Mouse (Mus musculus) cerebellum, adult 2 months (tissue): ENCODE data around the gene Scn4b. TPM values are rescaled to one million over a fixed set of nuclear protein-coding genes. Genes with fewer than 3 reads are reported as not detected.

Source experiments
- DNase-seq, 2 experiments: peaks; one replicate each; pipeline ENCODE4 v3.0.0; 2021
- H3K27ac ChIP-seq: fragments of 200-500 bp; 2 replicates; pipeline ENCODE4 v1.5.1; 2012; ENCODE audit warnings: low read length, control low read depth, inconsistent platforms; ENCODE audit not compliant: insufficient read depth
- H3K27me3 ChIP-seq: fragments of 200-500 bp; 2 replicates; pipeline ENCODE4 v1.6.1; 2012; ENCODE audit warnings: inconsistent platforms, mild to moderate bottlenecking, low read length, moderate library complexity; ENCODE audit not compliant: control insufficient read depth, insufficient read depth
- H3K4me1 ChIP-seq: fragments of 200-500 bp; 2 replicates; pipeline ENCODE4 v1.6.1; 2011; ENCODE audit warnings: low read length; ENCODE audit not compliant: control insufficient read depth, insufficient read depth
- H3K4me3 ChIP-seq: fragments of 200-500 bp; replicated peaks from 2 replicates; pipeline ENCODE3; 2011; ENCODE audit warnings: mild to moderate bottlenecking, low read depth, low read length, control low read depth; ENCODE audit not compliant: insufficient read depth
- CTCF ChIP-seq: fragments of 200-500 bp; IDR thresholded peaks from 2 replicates; pipeline ENCODE4 v1.5.1; 2011; ENCODE audit warnings: low read depth, mild to moderate bottlenecking, control low read depth, low read length, moderate library complexity, borderline replicate concordance; ENCODE audit not compliant: insufficient read depth
- POLR2A ChIP-seq: fragments of 200-500 bp; IDR thresholded peaks from 2 replicates; pipeline ENCODE4 v1.6.1; 2011; ENCODE audit warnings: low read length, control low read depth, borderline replicate concordance; ENCODE audit not compliant: insufficient read depth
- WGBS: fragments of 180-500 bp; shearing (Covaris S2); methylation state at CpG from one replicate; pipeline ENCODE4 v1.1.7; 2018; 5-methylcytosine and 5-hydroxymethylcytosine counted together
- polyA plus RNA-seq: library from polyadenylated mRNA; depleted of rRNA; stranded (reverse); fragments of >200 nt; gene quantifications from 2 replicates; pipeline ENCODE4 v1.2.3, GENCODE M21; 2012

The Scn4b gene
- polyA plus RNA-seq, 1 experiment: 109 TPM

DNA sequence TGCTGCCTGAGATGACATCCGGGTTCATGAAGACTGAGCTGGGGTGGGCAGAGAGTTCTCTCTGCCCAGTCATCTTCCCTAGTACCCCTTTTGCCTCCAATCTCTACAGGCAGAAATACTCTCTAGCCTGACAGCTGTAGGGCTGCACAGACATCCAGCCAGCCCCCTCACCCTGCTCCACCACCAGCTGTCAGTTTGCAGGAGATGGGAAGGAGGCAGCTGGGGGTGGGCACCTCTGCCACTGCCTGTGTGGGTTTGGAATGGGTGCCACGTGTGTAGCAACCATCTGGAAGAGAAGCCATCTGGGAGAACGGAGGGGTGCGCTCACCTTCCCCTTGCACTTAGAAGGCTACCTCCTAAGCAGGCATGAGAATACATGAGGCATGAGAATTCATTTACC, 47.1 kb downstream of the Scn4b start:
- H3K27me3 ChIP-seq: no peaks in the 10 kb centered on the region

GRCm38 (mm10) chr9:45188570-45189563, 50.7 kb downstream of the Scn4b start:
- H3K4me1 ChIP-seq: no peaks in the 10 kb centered on the region; the same call in 1 of the 2 replicates
- H3K4me3 ChIP-seq: no peak overlapping the region
- no peak for DNase-seq
- H3K27me3 ChIP-seq: no peaks in the 10 kb centered on the region
- no peak overlapping the region for H3K27ac ChIP-seq
- 85% methylated on average over 10 of the region's 10 CpGs for WGBS
- TF ChIP-seq POLR2A: no peak
- TF ChIP-seq CTCF: no peak

More for the DNA sequence above, 47.1 kb downstream of the Scn4b start:
- TF ChIP-seq CTCF (no peak), POLR2A (no peak)
- no peak for DNase-seq
- Histone ChIP-seq H3K4me1 (peaks cover 6% of the 10 kb centered on the region; the same call in 1 of the 2 replicates), H3K4me3 (no peak overlapping the region), H3K27ac (no peak overlapping the region)
- 56% methylated on average over 4 of the region's 4 CpGs for WGBS

DNA sequence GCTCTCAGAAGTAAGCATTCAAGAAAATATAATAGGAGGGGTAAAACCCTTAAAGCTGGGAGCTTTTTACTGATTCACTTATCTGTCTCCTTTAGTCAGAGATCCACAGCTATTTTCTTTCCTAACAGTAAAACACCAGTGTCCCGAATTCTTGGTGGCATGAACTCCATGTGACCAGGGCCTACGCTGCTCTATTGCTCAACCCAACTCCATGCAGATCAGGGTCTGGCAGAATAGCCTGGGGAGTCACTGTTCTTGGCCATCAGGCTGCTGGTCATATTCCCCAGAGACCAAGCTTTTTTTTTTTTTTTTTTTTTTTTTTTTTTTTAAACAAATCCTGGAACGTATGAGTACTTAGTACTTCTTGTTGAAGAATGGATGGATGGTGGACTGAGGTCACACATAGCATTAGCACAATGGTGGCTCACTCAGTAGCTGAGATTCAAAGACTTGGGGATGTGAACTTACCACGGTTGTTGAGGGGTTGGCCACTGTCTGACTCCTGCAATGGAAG, 51.5 kb downstream of the Scn4b start:
- no peak overlapping the region for H3K4me3 ChIP-seq
- H3K4me1 ChIP-seq: no peaks in the 10 kb centered on the region
- 89% methylated on average over 4 of the region's 4 CpGs for WGBS
- H3K27me3 ChIP-seq: no peaks in the 10 kb centered on the region
- H3K27ac ChIP-seq: no peak overlapping the region
- DNase-seq: no peak
- TF ChIP-seq CTCF (no peak), POLR2A (no peak)

GRCm38 (mm10) chr9:45195468-45195867, 57.3 kb downstream of the Scn4b start:
- no peak overlapping the region for H3K27ac ChIP-seq
- H3K4me3 ChIP-seq: no peak overlapping the region
- DNase-seq: no peak
- 62% methylated on average over 4 of the region's 4 CpGs for WGBS
- TF ChIP-seq CTCF: no peak
- no peak for TF ChIP-seq POLR2A
- H3K27me3 ChIP-seq: no peaks in the 10 kb centered on the region
- no peaks in the 10 kb centered on the region for H3K4me1 ChIP-seq

DNA sequence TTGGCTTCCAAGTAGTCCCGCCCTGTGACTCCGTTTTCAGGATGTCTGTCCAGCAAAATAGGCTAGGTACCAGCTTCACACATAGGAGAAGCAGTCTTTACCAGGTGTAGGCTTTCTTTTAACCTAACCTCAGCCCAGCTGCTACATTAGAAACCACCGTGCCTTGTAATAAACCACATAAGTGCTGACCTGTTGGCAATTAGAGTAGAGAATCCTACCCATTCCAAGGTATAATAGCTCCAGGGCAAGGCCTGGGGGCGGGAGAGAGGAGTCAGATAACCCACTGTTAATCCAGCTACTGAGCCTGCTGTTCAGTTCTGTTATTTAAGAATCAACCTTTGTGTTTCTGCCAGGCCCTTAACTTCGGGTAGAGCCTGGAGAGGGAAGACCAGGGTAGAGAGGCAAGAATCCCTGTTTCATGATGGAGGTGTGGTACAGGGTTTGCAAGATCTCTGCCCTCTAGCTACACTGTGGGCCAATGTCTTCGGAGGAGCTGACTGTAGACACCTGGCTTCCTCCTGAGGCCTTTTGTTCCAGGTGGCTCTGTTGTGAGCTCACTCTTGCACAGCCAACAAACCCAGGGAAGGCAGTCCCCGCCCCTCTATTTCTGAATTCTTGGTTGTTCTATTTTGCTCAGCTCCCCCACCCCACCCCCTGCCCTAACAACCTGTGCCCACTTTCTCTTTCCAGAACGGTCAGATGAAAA, 58.1 kb downstream of the Scn4b start:
- no peak for DNase-seq
- no peaks in the 10 kb centered on the region for H3K27me3 ChIP-seq
- no peak overlapping the region for H3K27ac ChIP-seq
- no peak overlapping the region for H3K4me3 ChIP-seq
- no peaks in the 10 kb centered on the region for H3K4me1 ChIP-seq
- TF ChIP-seq POLR2A: no peak
- TF ChIP-seq CTCF: no peak
- WGBS: 80% methylated on average over 8 of the region's 8 CpGs

- H3K27ac ChIP-seq: no peak overlapping the region
- 90% methylated on average over 5 of the region's 5 CpGs for WGBS
- no peaks in the 10 kb centered on the region for H3K27me3 ChIP-seq
- H3K4me1 ChIP-seq: no peaks in the 10 kb centered on the region; the same call in 1 of the 2 replicates
- no peak for DNase-seq
- no peak overlapping the region for H3K4me3 ChIP-seq
- TF ChIP-seq POLR2A (no peak), CTCF (no peak)
Measured at GRCm38 (mm10) chr9:45197549-45197948, 59.4 kb downstream of the Scn4b start.

GRCm38 (mm10) chr9:45201319-45201947, 63.2 kb downstream of the Scn4b start:
- Histone ChIP-seq H3K27ac (no peak overlapping the region), H3K27me3 (no peaks in the 10 kb centered on the region), H3K4me3 (no peak overlapping the region), H3K4me1 (no peaks in the 10 kb centered on the region; the same call in 1 of the 2 replicates)
- TF ChIP-seq POLR2A (no peak), CTCF (no peak)
- 61% methylated on average over 5 of the region's 5 CpGs for WGBS
- no peak for DNase-seq
